Mouse (Mus musculus) forebrain, embryonic 15.5 days (tissue): ENCODE data around the gene Mccc1. TPM values are rescaled to one million over a fixed set of nuclear protein-coding genes. Genes with fewer than 3 reads are reported as not detected.

Source experiments
- ATAC-seq: fragments of 200-750 bp; cut with Nextera tagmentation; replicated peaks from 2 replicates; pipeline ENCODE4 v1.8.0; 2017; ENCODE audit warnings: mild to moderate bottlenecking, moderate TSS enrichment, moderate library complexity
- H3K27ac ChIP-seq: fragments of 300-500 bp; sonication (generic); replicated peaks from 2 replicates; pipeline ENCODE4 v1.5.1; 2015; ENCODE audit warnings: mild to moderate bottlenecking, inconsistent platforms
- H3K27me3 ChIP-seq: fragments of 300-500 bp; sonication (generic); 2 replicates; pipeline ENCODE4 v1.6.1; 2015; ENCODE audit warnings: inconsistent platforms
- H3K36me3 ChIP-seq: fragments of 300-500 bp; sonication (generic); 2 replicates; pipeline ENCODE4 v1.6.1; 2015; ENCODE audit warnings: mild to moderate bottlenecking, inconsistent platforms
- H3K4me1 ChIP-seq: fragments of 300-500 bp; sonication (generic); 2 replicates; pipeline ENCODE4 v1.6.1; 2015; ENCODE audit warnings: inconsistent platforms
- H3K4me2 ChIP-seq: fragments of 300-500 bp; sonication (generic); replicated peaks from 2 replicates; pipeline ENCODE4 v1.6.1; 2015; ENCODE audit warnings: mild to moderate bottlenecking, inconsistent platforms
- H3K4me3 ChIP-seq: fragments of 300-500 bp; sonication (generic); 2 replicates; pipeline ENCODE4 v1.5.1; 2015; ENCODE audit warnings: mild to moderate bottlenecking, inconsistent platforms
- H3K9ac ChIP-seq: fragments of 300-500 bp; sonication (generic); replicated peaks from 2 replicates; pipeline ENCODE4 v1.6.1; 2015; ENCODE audit warnings: mild to moderate bottlenecking, inconsistent platforms
- H3K9me3 ChIP-seq: fragments of 300-500 bp; sonication (generic); 2 replicates; pipeline ENCODE4 v1.6.1; 2016; ENCODE audit warnings: inconsistent platforms
- WGBS: fragments of 180-500 bp; shearing (Covaris S2); methylation state at CpG from one replicate; pipeline ENCODE4 v1.1.7; 2015; ENCODE audit warnings: mixed read lengths; 5-methylcytosine and 5-hydroxymethylcytosine counted together
- polyA plus RNA-seq: library from polyadenylated mRNA; unstranded; fragments of >200 nt; fragmentation: Nextera tagmentation; extraction: Ambion mirVana; gene quantifications from 2 replicates; pipeline ENCODE4 v1.2.1, GENCODE M21; 2015

Mccc1 gene
- polyA plus RNA-seq, 1 experiment from 2014 or later, result 30.4 TPM

GRCm38 (mm10) chr3:35963401-35963800, 37.1 kb downstream of the Mccc1 start:
- Histone ChIP-seq H3K4me2 (no peak overlapping the region), H3K4me3 (no peak overlapping the region), H3K4me1 (no peaks in the 10 kb centered on the region), H3K9me3 (no peaks in the 10 kb centered on the region), H3K27ac (no peak overlapping the region), H3K36me3 (peaks cover 34% of the 10 kb centered on the region), H3K27me3 (no peaks in the 10 kb centered on the region), H3K9ac (no peak overlapping the region)
- no peak for ATAC-seq
- 92% methylated on average over 4 of the region's 4 CpGs for WGBS

GRCm38 (mm10) chr3:35962967-35963366, 37.5 kb downstream of the Mccc1 start:
- 96% methylated on average over 5 of the region's 5 CpGs for WGBS
- Histone ChIP-seq H3K36me3 (peaks cover 34% of the 10 kb centered on the region), H3K27ac (no peak overlapping the region)

GRCm38 (mm10) chr3:35957230-35957629, 43.2 kb downstream of the Mccc1 start:
- H3K9ac ChIP-seq, result no peak overlapping the region
- H3K4me1 ChIP-seq, result no peaks in the 10 kb centered on the region
- no peaks in the 10 kb centered on the region for H3K27me3 ChIP-seq
- H3K9me3 ChIP-seq, result no peaks in the 10 kb centered on the region
- H3K4me3 ChIP-seq, result no peak overlapping the region
- H3K4me2 ChIP-seq, result no peak overlapping the region
- H3K36me3 ChIP-seq, result peaks cover 16% of the 10 kb centered on the region; the same call in 1 of the 2 replicates
- 97% methylated on average over 3 of the region's 3 CpGs for WGBS
- no peak overlapping the region for H3K27ac ChIP-seq
- no peak; the same call in 1 of the 2 replicates for ATAC-seq

More at GRCm38 (mm10) chr3:35962967-35963366, 37.5 kb downstream of the Mccc1 start:
- Histone ChIP-seq H3K9me3 (no peaks in the 10 kb centered on the region), H3K27me3 (no peaks in the 10 kb centered on the region), H3K4me2 (no peak overlapping the region), H3K9ac (no peak overlapping the region), H3K4me3 (no peak overlapping the region), H3K4me1 (no peaks in the 10 kb centered on the region)
- no peak for ATAC-seq

- Histone ChIP-seq H3K27ac (no peak overlapping the region), H3K4me2 (no peak overlapping the region), H3K9ac (no peak overlapping the region), H3K9me3 (no peaks in the 10 kb centered on the region), H3K4me1 (no peaks in the 10 kb centered on the region), H3K4me3 (no peak overlapping the region), H3K36me3 (peaks cover 9% of the 10 kb centered on the region; the same call in 1 of the 2 replicates), H3K27me3 (no peaks in the 10 kb centered on the region)
- 91% methylated on average over 11 of the region's 11 CpGs for WGBS
- no peak for ATAC-seq
Measured at GRCm38 (mm10) chr3:35954901-35955575, 45.4 kb downstream of the Mccc1 start.

GRCm38 (mm10) chr3:35953816-35954215, 46.7 kb downstream of the Mccc1 start:
- Histone ChIP-seq H3K27ac (no peak overlapping the region), H3K9me3 (no peaks in the 10 kb centered on the region), H3K4me3 (no peak overlapping the region), H3K4me1 (no peaks in the 10 kb centered on the region), H3K4me2 (no peak overlapping the region), H3K27me3 (no peaks in the 10 kb centered on the region), H3K36me3 (peaks cover 3% of the 10 kb centered on the region; the same call in 1 of the 2 replicates), H3K9ac (no peak overlapping the region)
- no peak for ATAC-seq
- WGBS, result 93% methylated on average over 6 of the region's 6 CpGs

- Histone ChIP-seq H3K4me3 (no peak overlapping the region), H3K4me2 (no peak overlapping the region), H3K4me1 (no peaks in the 10 kb centered on the region), H3K9me3 (no peaks in the 10 kb centered on the region), H3K27me3 (no peaks in the 10 kb centered on the region), H3K9ac (no peak overlapping the region), H3K27ac (no peak overlapping the region), H3K36me3 (no peaks in the 10 kb centered on the region)
- 70% methylated on average over 1 of the region's 1 CpGs for WGBS
- no peak for ATAC-seq
Measured at GRCm38 (mm10) chr3:35953184-35953583, 47.3 kb downstream of the Mccc1 start.

GRCm38 (mm10) chr3:35948197-35948596, 52.3 kb downstream of the Mccc1 start:
- Histone ChIP-seq H3K4me2 (no peak overlapping the region), H3K4me3 (no peak overlapping the region), H3K9ac (no peak overlapping the region), H3K27ac (no peak overlapping the region), H3K27me3 (no peaks in the 10 kb centered on the region), H3K9me3 (no peaks in the 10 kb centered on the region), H3K36me3 (no peaks in the 10 kb centered on the region), H3K4me1 (no peaks in the 10 kb centered on the region)
- ATAC-seq, result no peak
- 89% methylated on average over 7 of the region's 7 CpGs for WGBS

GRCm38 (mm10) chr3:35940520-35941135, 59.9 kb downstream of the Mccc1 start:
- H3K4me3 ChIP-seq, result no peak overlapping the region
- no peaks in the 10 kb centered on the region for H3K4me1 ChIP-seq
- H3K36me3 ChIP-seq, result no peaks in the 10 kb centered on the region
- H3K9ac ChIP-seq, result no peak overlapping the region
- no peak overlapping the region for H3K4me2 ChIP-seq
- H3K9me3 ChIP-seq, result no peaks in the 10 kb centered on the region
- no peaks in the 10 kb centered on the region for H3K27me3 ChIP-seq
- H3K27ac ChIP-seq, result no peak overlapping the region
- no peak for ATAC-seq
- 91% methylated on average over 4 of the region's 4 CpGs for WGBS

- Histone ChIP-seq H3K27ac (no peak overlapping the region), H3K9me3 (no peaks in the 10 kb centered on the region), H3K4me1 (no peaks in the 10 kb centered on the region), H3K4me3 (no peak overlapping the region), H3K9ac (no peak overlapping the region), H3K4me2 (no peak overlapping the region), H3K36me3 (no peaks in the 10 kb centered on the region), H3K27me3 (no peaks in the 10 kb centered on the region)
- no peak for ATAC-seq
- 45% methylated on average over 2 of the region's 2 CpGs for WGBS
Measured at GRCm38 (mm10) chr3:35940047-35940446, 60.4 kb downstream of the Mccc1 start.

- WGBS, result 94% methylated on average over 6 of the region's 6 CpGs
- no peaks in the 10 kb centered on the region for H3K27me3 ChIP-seq
Measured at GRCm38 (mm10) chr3:35937345-35937744, 63.1 kb downstream of the Mccc1 start, which contains the start of gene Dcun1d1. Gene Dcun1d1, minus strand, starts transcription at chr3:35937445.

GRCm38 (mm10) chr3:35933405-35933777, 67.1 kb downstream of the Mccc1 start:
- peak overlapping the region; percentile 73 for H3K4me3 ChIP-seq
- no peaks in the 10 kb centered on the region for H3K36me3 ChIP-seq
- peak overlapping the region; percentile 73 for H3K9ac ChIP-seq
- H3K4me2 ChIP-seq, result peak overlapping the region; percentile 91
- 0% methylated on average over 14 of the region's 14 CpGs for WGBS
- H3K27ac ChIP-seq, result peak overlapping the region; percentile 82
- no peaks in the 10 kb centered on the region for H3K27me3 ChIP-seq
- peaks cover 32% of the 10 kb centered on the region for H3K4me1 ChIP-seq
- no peaks in the 10 kb centered on the region for H3K9me3 ChIP-seq
- ATAC-seq, result peak; percentile 53

More at GRCm38 (mm10) chr3:35937345-35937744, 63.1 kb downstream of the Mccc1 start, which contains the start of gene Dcun1d1:
- no peak within 1 kb of the TSS for H3K4me2 ChIP-seq
- ATAC-seq, result no peak
- no peak within 1 kb of the TSS for H3K9ac ChIP-seq
- no peak within 1 kb of the TSS for H3K27ac ChIP-seq
- H3K9me3 ChIP-seq, result no peaks in the 10 kb centered on the region
- H3K4me3 ChIP-seq, result no peak within 1 kb of the TSS
- no peaks in the 10 kb centered on the region for H3K36me3 ChIP-seq
- peaks cover 10% of the 10 kb centered on the region for H3K4me1 ChIP-seq

GRCm38 (mm10) chr3:35932735-35933404, 67.6 kb downstream of the Mccc1 start:
- peak; percentile 96 for ATAC-seq

More at GRCm38 (mm10) chr3:35932735-35933404, 67.6 kb downstream of the Mccc1 start:
- H3K9me3 ChIP-seq, result no peaks in the 10 kb centered on the region
- no peaks in the 10 kb centered on the region for H3K36me3 ChIP-seq
- H3K27ac ChIP-seq, result peak overlapping the region; percentile 82
- H3K4me2 ChIP-seq, result peak overlapping the region; percentile 91
- H3K9ac ChIP-seq, result peak overlapping the region; percentile 73
- H3K27me3 ChIP-seq, result no peaks in the 10 kb centered on the region
- peak overlapping the region; percentile 73 for H3K4me3 ChIP-seq
- under 1% methylated on average over 57 of the region's 73 CpGs for WGBS
- H3K4me1 ChIP-seq, result peaks cover 32% of the 10 kb centered on the region
